Mouse (Mus musculus): Measurements from ENCODE around the gene Klf9. TPM values are rescaled to one million over a fixed set of nuclear protein-coding genes. Genes with fewer than 3 reads are reported as not detected.
A peak's percentile ranks its signal among the peaks of the same experiment; 100 is the strongest.

The Klf9 gene
- polyA plus RNA-seq (2012; rRNA removed): 46.9 and 97.8 TPM in 2 replicates

GRCm38 (mm10) chr19:23140689-23141317 lies at the start of gene Klf9:
TSS of gene Klf9 (plus strand) at chr19:23141226.
- peak within 1 kb of the TSS; percentile 84 for H3K4me3 ChIP-seq (replicated peaks; ENCODE audit: extremely low read depth, low read depth, low read length)
- WGBS: under 1% methylated on average over 52 of the region's 52 CpGs
- DNase-seq: peak; percentile 96
- TF ChIP-seq CTCF (IDR thresholded peaks at IDR 0.05; ENCODE audit: insufficient read depth, low read length) (no peak), POLR2A (IDR thresholded peaks at IDR 0.05; ENCODE audit: borderline replicate concordance, extremely low read depth, low read depth, low read length) (peak; percentile 99)
- peaks cover 16% of the 10 kb centered on the region for H3K4me1 ChIP-seq (ENCODE audit: control insufficient read depth, insufficient read depth, low read length)

GRCm38 (mm10) chr19:23091586-23091985 lies 49.4 kb upstream of the Klf9 start:
- WGBS: 79% methylated on average over 4 of the region's 4 CpGs
- H3K4me3 ChIP-seq (replicated peaks; ENCODE audit: extremely low read depth, low read depth, low read length): no peak overlapping the region
- H3K4me1 ChIP-seq (ENCODE audit: control insufficient read depth, insufficient read depth, low read length): no peaks in the 10 kb centered on the region; the same call in 1 of the 2 replicates
- no peak for DNase-seq
- TF ChIP-seq POLR2A (IDR thresholded peaks at IDR 0.05; ENCODE audit: borderline replicate concordance, extremely low read depth, low read depth, low read length) (no peak), CTCF (IDR thresholded peaks at IDR 0.05; ENCODE audit: insufficient read depth, low read length) (no peak)

- 77% methylated on average over 5 of the region's 5 CpGs for WGBS
- no peak for DNase-seq
- Histone ChIP-seq H3K4me3 (replicated peaks; ENCODE audit: extremely low read depth, low read depth, low read length) (no peak overlapping the region), H3K4me1 (ENCODE audit: control insufficient read depth, insufficient read depth, low read length) (no peaks in the 10 kb centered on the region)
- TF ChIP-seq CTCF (IDR thresholded peaks at IDR 0.05; ENCODE audit: insufficient read depth, low read length): no peak
- no peak for TF ChIP-seq POLR2A (IDR thresholded peaks at IDR 0.05; ENCODE audit: borderline replicate concordance, extremely low read depth, low read depth, low read length)
These were observed 47.5 kb upstream of the Klf9 start for GRCm38 (mm10) chr19:23093548-23093947.

- Histone ChIP-seq H3K4me3 (replicated peaks; ENCODE audit: extremely low read depth, low read depth, low read length) (no peak overlapping the region), H3K4me1 (ENCODE audit: control insufficient read depth, insufficient read depth, low read length) (no peaks in the 10 kb centered on the region)
- 36% methylated on average over 3 of the region's 3 CpGs for WGBS
- DNase-seq: no peak
- no peak for TF ChIP-seq POLR2A (IDR thresholded peaks at IDR 0.05; ENCODE audit: borderline replicate concordance, extremely low read depth, low read depth, low read length)
- TF ChIP-seq CTCF (IDR thresholded peaks at IDR 0.05; ENCODE audit: insufficient read depth, low read length): no peak
These were observed 46.1 kb upstream of the Klf9 start for GRCm38 (mm10) chr19:23094906-23095305.

- no peak overlapping the region for H3K4me3 ChIP-seq (replicated peaks; ENCODE audit: extremely low read depth, low read depth, low read length)
- TF ChIP-seq CTCF (IDR thresholded peaks at IDR 0.05; ENCODE audit: insufficient read depth, low read length): no peak
- TF ChIP-seq POLR2A (IDR thresholded peaks at IDR 0.05; ENCODE audit: borderline replicate concordance, extremely low read depth, low read depth, low read length): no peak
- no peaks in the 10 kb centered on the region for H3K4me1 ChIP-seq (ENCODE audit: control insufficient read depth, insufficient read depth, low read length)
- DNase-seq: no peak
- 82% methylated on average over 5 of the region's 5 CpGs for WGBS
These were observed 34.2 kb upstream of the Klf9 start for GRCm38 (mm10) chr19:23106859-23107258.

GRCm38 (mm10) chr19:23107335-23107734 lies 33.7 kb upstream of the Klf9 start:
- Histone ChIP-seq H3K4me1 (ENCODE audit: control insufficient read depth, insufficient read depth, low read length) (no peaks in the 10 kb centered on the region), H3K4me3 (replicated peaks; ENCODE audit: extremely low read depth, low read depth, low read length) (no peak overlapping the region)
- 66% methylated on average over 2 of the region's 2 CpGs for WGBS
- DNase-seq: no peak
- no peak for TF ChIP-seq CTCF (IDR thresholded peaks at IDR 0.05; ENCODE audit: insufficient read depth, low read length)
- TF ChIP-seq POLR2A (IDR thresholded peaks at IDR 0.05; ENCODE audit: borderline replicate concordance, extremely low read depth, low read depth, low read length): no peak

- H3K4me1 ChIP-seq (ENCODE audit: control insufficient read depth, insufficient read depth, low read length): peaks cover 7% of the 10 kb centered on the region
- WGBS: 58% methylated on average over 10 of the region's 10 CpGs
- no peak for DNase-seq
- no peak for TF ChIP-seq CTCF (IDR thresholded peaks at IDR 0.05; ENCODE audit: insufficient read depth, low read length)
- TF ChIP-seq POLR2A (IDR thresholded peaks at IDR 0.05; ENCODE audit: borderline replicate concordance, extremely low read depth, low read depth, low read length): no peak
- no peak overlapping the region for H3K4me3 ChIP-seq (replicated peaks; ENCODE audit: extremely low read depth, low read depth, low read length)
These were observed 19.2 kb upstream of the Klf9 start for GRCm38 (mm10) chr19:23121875-23122274.

- no peak overlapping the region for H3K4me3 ChIP-seq (replicated peaks; ENCODE audit: extremely low read depth, low read depth, low read length)
- H3K4me1 ChIP-seq (ENCODE audit: control insufficient read depth, insufficient read depth, low read length): peaks cover 7% of the 10 kb centered on the region
- 85% methylated on average over 7 of the region's 7 CpGs for WGBS
- no peak for DNase-seq
- no peak for TF ChIP-seq CTCF (IDR thresholded peaks at IDR 0.05; ENCODE audit: insufficient read depth, low read length)
- TF ChIP-seq POLR2A (IDR thresholded peaks at IDR 0.05; ENCODE audit: borderline replicate concordance, extremely low read depth, low read depth, low read length): no peak
These were observed 16.9 kb upstream of the Klf9 start for GRCm38 (mm10) chr19:23124023-23124550.

GRCm38 (mm10) chr19:23125227-23126150 lies 15.5 kb upstream of the Klf9 start:
- DNase-seq: no peak
- Histone ChIP-seq H3K4me3 (replicated peaks; ENCODE audit: extremely low read depth, low read depth, low read length) (no peak overlapping the region), H3K4me1 (ENCODE audit: control insufficient read depth, insufficient read depth, low read length) (peaks cover 7% of the 10 kb centered on the region)
- no peak for TF ChIP-seq POLR2A (IDR thresholded peaks at IDR 0.05; ENCODE audit: borderline replicate concordance, extremely low read depth, low read depth, low read length)
- no peak for TF ChIP-seq CTCF (IDR thresholded peaks at IDR 0.05; ENCODE audit: insufficient read depth, low read length)
- 48% methylated on average over 9 of the region's 9 CpGs for WGBS

Data from lung, adult 2 months (tissue).